Mouse (Mus musculus): ENCODE measurements around the gene Sema5a. TPM values are rescaled to one million over a fixed set of nuclear protein-coding genes. Genes with fewer than 3 reads are reported as not detected.

The Sema5a gene
- polyA plus RNA-seq, 1 experiment from 2014 or later: 21.0 TPM

- 47% methylated on average over 13 of the region's 13 CpGs for WGBS
- Histone ChIP-seq H3K9me3 (replicated peaks; ENCODE audit: low read length) (no peaks in the 10 kb centered on the region), H3K4me1 (replicated peaks; ENCODE audit: insufficient read depth, low read length) (no peaks in the 10 kb centered on the region), H3K27ac (no peak overlapping the region), H3K27me3 (ENCODE audit: insufficient read depth, low read length) (no peaks in the 10 kb centered on the region), H3K9ac (ENCODE audit: low read depth, low read length) (no peak overlapping the region), H3K4me2 (ENCODE audit: low read length) (no peak overlapping the region), H3K4me3 (replicated peaks; ENCODE audit: low read depth, low read length) (no peak overlapping the region), H3K36me3 (ENCODE audit: insufficient read depth, low read length) (no peaks in the 10 kb centered on the region)
- DNase-seq (ENCODE audit: low spot score) (peak; percentile 10), ATAC-seq (replicated peaks; ENCODE audit: low FRiP score, low read depth) (no peak)
- no peak for TF ChIP-seq CTCF (IDR thresholded peaks at IDR 0.05; ENCODE audit: low read depth)
Measured at GRCm38 (mm10) chr15:32432927-32433832, 188.6 kb downstream of the Sema5a start.

DNA sequence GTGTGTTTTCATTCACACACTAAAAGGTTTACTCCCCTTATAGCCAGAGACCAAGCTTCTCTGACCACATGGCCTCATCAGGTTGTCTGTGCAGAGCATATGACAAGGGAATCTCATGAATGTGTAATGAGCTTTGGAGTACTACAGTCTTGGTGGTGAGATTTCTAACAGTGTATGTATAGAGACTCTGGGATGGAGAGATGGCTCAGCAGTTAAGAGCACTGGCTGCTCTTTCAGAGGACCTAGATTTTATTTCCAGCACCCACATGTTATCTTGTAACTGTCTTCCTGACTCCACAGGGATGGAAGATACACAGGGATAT lies 189.2 kb downstream of the Sema5a start:
- no peaks in the 10 kb centered on the region for H3K4me1 ChIP-seq (replicated peaks; ENCODE audit: insufficient read depth, low read length)
- DNase-seq (ENCODE audit: low spot score): no peak
- H3K9ac ChIP-seq (ENCODE audit: low read depth, low read length): no peak overlapping the region
- TF ChIP-seq CTCF (IDR thresholded peaks at IDR 0.05; ENCODE audit: low read depth): no peak
- H3K4me3 ChIP-seq (replicated peaks; ENCODE audit: low read depth, low read length): no peak overlapping the region
- H3K4me2 ChIP-seq (ENCODE audit: low read length): no peak overlapping the region
- H3K36me3 ChIP-seq (ENCODE audit: insufficient read depth, low read length): no peaks in the 10 kb centered on the region
- ATAC-seq (replicated peaks; ENCODE audit: low FRiP score, low read depth): no peak
- no peaks in the 10 kb centered on the region for H3K9me3 ChIP-seq (replicated peaks; ENCODE audit: low read length)
- no peak overlapping the region for H3K27ac ChIP-seq
- H3K27me3 ChIP-seq (ENCODE audit: insufficient read depth, low read length): no peaks in the 10 kb centered on the region

GRCm38 (mm10) chr15:32434274-32434673 lies 189.7 kb downstream of the Sema5a start:
- TF ChIP-seq CTCF (IDR thresholded peaks at IDR 0.05; ENCODE audit: low read depth): no peak
- no peak overlapping the region for H3K4me3 ChIP-seq (replicated peaks; ENCODE audit: low read depth, low read length)
- no peak overlapping the region for H3K9ac ChIP-seq (ENCODE audit: low read depth, low read length)
- ATAC-seq (replicated peaks; ENCODE audit: low FRiP score, low read depth) (no peak), DNase-seq (ENCODE audit: low spot score) (no peak)
- no peaks in the 10 kb centered on the region for H3K4me1 ChIP-seq (replicated peaks; ENCODE audit: insufficient read depth, low read length)
- no peaks in the 10 kb centered on the region for H3K27me3 ChIP-seq (ENCODE audit: insufficient read depth, low read length)
- H3K36me3 ChIP-seq (ENCODE audit: insufficient read depth, low read length): no peaks in the 10 kb centered on the region
- H3K27ac ChIP-seq: no peak overlapping the region
- no peaks in the 10 kb centered on the region for H3K9me3 ChIP-seq (replicated peaks; ENCODE audit: low read length)
- no peak overlapping the region for H3K4me2 ChIP-seq (ENCODE audit: low read length)

DNA sequence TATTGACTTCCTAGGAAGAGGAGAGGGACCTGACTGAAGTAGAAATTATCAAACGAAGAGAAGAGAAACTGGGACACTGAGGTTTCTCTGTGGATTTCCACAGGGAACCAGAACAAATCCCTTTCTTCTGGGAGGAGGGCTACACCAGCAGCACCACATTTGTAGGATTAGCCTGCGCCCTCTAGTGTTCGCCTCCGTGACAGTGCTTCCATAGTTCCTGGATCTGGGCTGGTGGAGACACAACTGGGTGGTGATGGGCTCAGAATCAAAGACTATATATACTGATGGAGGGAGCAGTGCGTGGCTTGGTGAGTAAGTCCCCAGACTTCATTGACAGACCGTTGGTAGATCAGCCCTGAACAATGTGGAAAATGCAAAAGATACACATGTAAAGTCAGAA lies 193.0 kb downstream of the Sema5a start:
- Histone ChIP-seq H3K4me2 (ENCODE audit: low read length) (no peak overlapping the region), H3K27ac (no peak overlapping the region), H3K9ac (ENCODE audit: low read depth, low read length) (no peak overlapping the region), H3K4me1 (replicated peaks; ENCODE audit: insufficient read depth, low read length) (no peaks in the 10 kb centered on the region), H3K4me3 (replicated peaks; ENCODE audit: low read depth, low read length) (no peak overlapping the region), H3K27me3 (ENCODE audit: insufficient read depth, low read length) (no peaks in the 10 kb centered on the region), H3K36me3 (ENCODE audit: insufficient read depth, low read length) (no peaks in the 10 kb centered on the region), H3K9me3 (replicated peaks; ENCODE audit: low read length) (no peaks in the 10 kb centered on the region)
- peak; percentile 84 for TF ChIP-seq CTCF (IDR thresholded peaks at IDR 0.05; ENCODE audit: low read depth)
- DNase-seq (ENCODE audit: low spot score) (peak; percentile 84), ATAC-seq (replicated peaks; ENCODE audit: low FRiP score, low read depth) (no peak)
- WGBS: 22% methylated on average over 6 of the region's 6 CpGs

GRCm38 (mm10) chr15:32442745-32443144 lies 198.1 kb downstream of the Sema5a start:
- DNase-seq (ENCODE audit: low spot score) (no peak), ATAC-seq (replicated peaks; ENCODE audit: low FRiP score, low read depth) (no peak)
- Histone ChIP-seq H3K36me3 (ENCODE audit: insufficient read depth, low read length) (no peaks in the 10 kb centered on the region), H3K4me1 (replicated peaks; ENCODE audit: insufficient read depth, low read length) (no peaks in the 10 kb centered on the region), H3K4me2 (ENCODE audit: low read length) (no peak overlapping the region), H3K27me3 (ENCODE audit: insufficient read depth, low read length) (no peaks in the 10 kb centered on the region), H3K9ac (ENCODE audit: low read depth, low read length) (no peak overlapping the region), H3K9me3 (replicated peaks; ENCODE audit: low read length) (no peaks in the 10 kb centered on the region), H3K4me3 (replicated peaks; ENCODE audit: low read depth, low read length) (no peak overlapping the region), H3K27ac (no peak overlapping the region)
- WGBS: 71% methylated on average over 4 of the region's 4 CpGs
- no peak for TF ChIP-seq CTCF (IDR thresholded peaks at IDR 0.05; ENCODE audit: low read depth)

- no peak for ATAC-seq (replicated peaks; ENCODE audit: low FRiP score, low read depth)
- H3K27me3 ChIP-seq (ENCODE audit: insufficient read depth, low read length): no peaks in the 10 kb centered on the region
- H3K9ac ChIP-seq (ENCODE audit: low read depth, low read length): no peak overlapping the region
- H3K4me2 ChIP-seq (ENCODE audit: low read length): no peak overlapping the region
- no peaks in the 10 kb centered on the region for H3K9me3 ChIP-seq (replicated peaks; ENCODE audit: low read length)
- no peak overlapping the region for H3K4me3 ChIP-seq (replicated peaks; ENCODE audit: low read depth, low read length)
- no peaks in the 10 kb centered on the region for H3K36me3 ChIP-seq (ENCODE audit: insufficient read depth, low read length)
- WGBS: 42% methylated on average over 7 of the region's 7 CpGs
- H3K27ac ChIP-seq: no peak overlapping the region
- no peaks in the 10 kb centered on the region for H3K4me1 ChIP-seq (replicated peaks; ENCODE audit: insufficient read depth, low read length)
- DNase-seq (ENCODE audit: low spot score): no peak
- TF ChIP-seq CTCF (IDR thresholded peaks at IDR 0.05; ENCODE audit: low read depth): no peak
Measured at GRCm38 (mm10) chr15:32447558-32448349, 203.1 kb downstream of the Sema5a start.
